Mouse (Mus musculus): ENCODE measurements around the gene Myh11. TPM values are rescaled to one million over a fixed set of nuclear protein-coding genes. Genes with fewer than 3 reads are reported as not detected.

The Myh11 gene
- polyA plus RNA-seq, 1 experiment from 2014 or later = 0.08 TPM

DNA sequence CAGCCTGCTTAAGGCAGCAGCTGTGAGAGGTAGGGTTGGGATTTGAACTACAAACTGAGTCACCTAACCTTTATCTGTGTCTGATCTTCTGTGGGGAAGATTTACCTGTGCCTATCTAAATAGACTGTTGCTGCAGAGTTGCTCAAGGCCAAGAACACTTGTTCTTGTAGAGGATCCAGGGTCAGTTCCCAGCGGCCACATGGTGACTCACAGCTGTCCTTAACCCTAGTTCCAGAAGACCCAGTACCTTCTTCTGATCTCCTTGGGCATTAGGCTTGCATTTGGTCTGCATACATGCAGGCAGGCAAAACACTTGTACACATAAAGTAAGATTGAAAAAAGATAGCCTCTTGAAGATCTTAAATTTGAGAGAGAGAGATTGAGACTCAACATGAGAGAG lies 121.5 kb downstream of the Myh11 start:
- Histone ChIP-seq H3K9ac (ENCODE audit: low read length) (no peak overlapping the region), H3K36me3 (ENCODE audit: control insufficient read depth, insufficient read depth, low read length) (peaks cover 37% of the 10 kb centered on the region), H3K4me1 (ENCODE audit: control insufficient read depth, insufficient read depth, low read length) (peaks cover 5% of the 10 kb centered on the region; the same call in 1 of the 2 replicates), H3K27ac (replicated peaks; ENCODE audit: low read depth, low read length) (no peak overlapping the region), H3K4me3 (ENCODE audit: low read depth, low read length) (no peak overlapping the region), H3K27me3 (ENCODE audit: control insufficient read depth, insufficient read depth, low read length) (no peaks in the 10 kb centered on the region), H3K4me2 (ENCODE audit: low read depth, severe bottlenecking) (no peak overlapping the region), H3K9me3 (ENCODE audit: control insufficient read depth, low read length) (no peaks in the 10 kb centered on the region)
- 94% methylated on average over 1 of the region's 1 CpGs for WGBS
- no peak for ATAC-seq (ENCODE audit: insufficient number of reproducible peaks, low FRiP score, low TSS enrichment, low read depth)
- no peak for DNase-seq (ENCODE audit: low spot score)

GRCm38 (mm10) chr16:14166490-14166889 lies 124.7 kb downstream of the Myh11 start:
- peaks cover 17% of the 10 kb centered on the region for H3K36me3 ChIP-seq (ENCODE audit: control insufficient read depth, insufficient read depth, low read length)
- DNase-seq (ENCODE audit: low spot score) (no peak), ATAC-seq (ENCODE audit: insufficient number of reproducible peaks, low FRiP score, low TSS enrichment, low read depth) (no peak)
- 93% methylated on average over 4 of the region's 4 CpGs for WGBS
- no peaks in the 10 kb centered on the region for H3K9me3 ChIP-seq (ENCODE audit: control insufficient read depth, low read length)
- no peak overlapping the region for H3K4me2 ChIP-seq (ENCODE audit: low read depth, severe bottlenecking)
- no peak overlapping the region for H3K27ac ChIP-seq (replicated peaks; ENCODE audit: low read depth, low read length)
- no peaks in the 10 kb centered on the region for H3K27me3 ChIP-seq (ENCODE audit: control insufficient read depth, insufficient read depth, low read length)
- H3K4me3 ChIP-seq (ENCODE audit: low read depth, low read length) = no peak overlapping the region
- H3K4me1 ChIP-seq (ENCODE audit: control insufficient read depth, insufficient read depth, low read length) = peaks cover 12% of the 10 kb centered on the region
- no peak overlapping the region for H3K9ac ChIP-seq (ENCODE audit: low read length)

- DNase-seq (ENCODE audit: low spot score) (no peak), ATAC-seq (ENCODE audit: insufficient number of reproducible peaks, low FRiP score, low TSS enrichment, low read depth) (no peak)
- peaks cover 12% of the 10 kb centered on the region for H3K4me1 ChIP-seq (ENCODE audit: control insufficient read depth, insufficient read depth, low read length)
- peak overlapping the region; percentile 93 for H3K9ac ChIP-seq (ENCODE audit: low read length)
- WGBS = 4% methylated on average over 10 of the region's 10 CpGs
- H3K9me3 ChIP-seq (ENCODE audit: control insufficient read depth, low read length) = no peaks in the 10 kb centered on the region
- H3K4me2 ChIP-seq (ENCODE audit: low read depth, severe bottlenecking) = peak overlapping the region; percentile 72
- H3K27me3 ChIP-seq (ENCODE audit: control insufficient read depth, insufficient read depth, low read length) = no peaks in the 10 kb centered on the region
- peak overlapping the region; percentile 79 for H3K4me3 ChIP-seq (ENCODE audit: low read depth, low read length)
- H3K36me3 ChIP-seq (ENCODE audit: control insufficient read depth, insufficient read depth, low read length) = no peaks in the 10 kb centered on the region
- peak overlapping the region; percentile 73 for H3K27ac ChIP-seq (replicated peaks; ENCODE audit: low read depth, low read length)
Observed at GRCm38 (mm10) chr16:14163731-14164130, 127.4 kb downstream of the Myh11 start.

DNA sequence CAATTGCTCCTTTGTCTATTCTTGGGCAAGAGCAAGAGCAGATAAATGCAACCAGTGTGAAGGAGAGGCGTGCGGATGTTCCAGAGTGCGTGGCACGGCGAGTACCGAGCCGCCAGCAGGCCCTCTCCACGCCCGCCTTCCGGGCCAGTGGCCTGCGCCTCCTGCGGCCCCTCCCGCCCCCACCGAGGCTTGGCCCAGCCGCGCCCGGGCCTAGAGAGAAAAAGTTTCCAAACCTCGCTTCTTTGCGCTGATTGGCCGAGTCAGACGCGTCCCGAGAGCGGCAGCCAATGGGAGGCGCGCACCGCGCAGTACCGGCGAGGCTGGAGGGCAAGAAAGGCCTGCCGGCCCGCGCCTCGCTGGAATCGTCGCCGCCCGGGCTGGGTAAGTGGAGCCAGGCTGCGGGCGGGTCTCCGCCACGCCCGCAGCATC lies 128.2 kb downstream of the Myh11 start, which contains the start of the genes Nde1 and Marf1:
Gene Nde1, plus strand, starts transcription at position 288 of the 429 bp plus-strand sequence.
Gene Marf1, minus strand, starts transcription at position 364 of the 429 bp plus-strand sequence.
- peak within 1 kb of the TSS; percentile 72 for H3K4me2 ChIP-seq (ENCODE audit: low read depth, severe bottlenecking)
- H3K4me1 ChIP-seq (ENCODE audit: control insufficient read depth, insufficient read depth, low read length) = peaks cover 12% of the 10 kb centered on the region
- H3K9me3 ChIP-seq (ENCODE audit: control insufficient read depth, low read length) = no peaks in the 10 kb centered on the region
- H3K27ac ChIP-seq (replicated peaks; ENCODE audit: low read depth, low read length) = peak within 1 kb of the TSS; percentile 93
- under 1% methylated on average over 42 of the region's 43 CpGs for WGBS
- peak within 1 kb of the TSS; percentile 79 for H3K4me3 ChIP-seq (ENCODE audit: low read depth, low read length)
- peak within 1 kb of the TSS; percentile 93 for H3K9ac ChIP-seq (ENCODE audit: low read length)
- DNase-seq (ENCODE audit: low spot score) (peak; percentile 94), ATAC-seq (ENCODE audit: insufficient number of reproducible peaks, low FRiP score, low TSS enrichment, low read depth) (peak; percentile 92)
- no peaks in the 10 kb centered on the region for H3K36me3 ChIP-seq (ENCODE audit: control insufficient read depth, insufficient read depth, low read length)
- no peaks in the 10 kb centered on the region for H3K27me3 ChIP-seq (ENCODE audit: control insufficient read depth, insufficient read depth, low read length)

DNA sequence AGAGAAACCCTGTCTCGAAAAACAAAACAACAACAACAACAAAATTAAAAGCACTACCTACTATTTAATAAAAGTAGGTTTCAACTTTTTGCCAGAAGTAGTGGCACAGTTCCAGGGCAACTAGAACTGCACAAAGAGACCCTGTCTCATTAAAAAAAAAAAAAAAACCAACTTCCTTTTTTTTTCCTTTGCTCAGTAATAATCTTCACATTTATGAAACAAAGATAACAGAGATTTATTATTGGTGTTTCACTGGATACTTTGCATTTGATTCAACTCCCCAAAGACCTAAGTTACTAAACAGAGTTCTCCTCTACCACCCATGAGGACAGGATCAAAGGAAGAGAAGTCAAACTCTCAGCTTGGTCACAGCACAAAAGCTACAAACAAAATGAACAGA lies 130.2 kb downstream of the Myh11 start:
- Histone ChIP-seq H3K27me3 (ENCODE audit: control insufficient read depth, insufficient read depth, low read length) (no peaks in the 10 kb centered on the region), H3K4me1 (ENCODE audit: control insufficient read depth, insufficient read depth, low read length) (peaks cover 12% of the 10 kb centered on the region), H3K4me3 (ENCODE audit: low read depth, low read length) (no peak overlapping the region), H3K9me3 (ENCODE audit: control insufficient read depth, low read length) (no peaks in the 10 kb centered on the region), H3K36me3 (ENCODE audit: control insufficient read depth, insufficient read depth, low read length) (no peaks in the 10 kb centered on the region), H3K27ac (replicated peaks; ENCODE audit: low read depth, low read length) (no peak overlapping the region), H3K9ac (ENCODE audit: low read length) (no peak overlapping the region), H3K4me2 (ENCODE audit: low read depth, severe bottlenecking) (no peak overlapping the region)
- WGBS = 82% methylated on average over 1 of the region's 1 CpGs
- no peak for ATAC-seq (ENCODE audit: insufficient number of reproducible peaks, low FRiP score, low TSS enrichment, low read depth)
- DNase-seq (ENCODE audit: low spot score) = no peak

GRCm38 (mm10) chr16:14159746-14160131 lies 131.4 kb downstream of the Myh11 start:
- no peaks in the 10 kb centered on the region for H3K27me3 ChIP-seq (ENCODE audit: control insufficient read depth, insufficient read depth, low read length)
- ATAC-seq (ENCODE audit: insufficient number of reproducible peaks, low FRiP score, low TSS enrichment, low read depth) = no peak
- peak overlapping the region; percentile 48 for H3K4me3 ChIP-seq (ENCODE audit: low read depth, low read length)
- H3K36me3 ChIP-seq (ENCODE audit: control insufficient read depth, insufficient read depth, low read length) = no peaks in the 10 kb centered on the region
- peak; percentile 79 for DNase-seq (ENCODE audit: low spot score)
- H3K9ac ChIP-seq (ENCODE audit: low read length) = peak overlapping the region; percentile 70
- peak overlapping the region; percentile 91 for H3K27ac ChIP-seq (replicated peaks; ENCODE audit: low read depth, low read length)
- H3K4me2 ChIP-seq (ENCODE audit: low read depth, severe bottlenecking) = peak overlapping the region; percentile 58
- H3K4me1 ChIP-seq (ENCODE audit: control insufficient read depth, insufficient read depth, low read length) = peaks cover 7% of the 10 kb centered on the region
- under 1% methylated on average over 10 of the region's 10 CpGs for WGBS
- H3K9me3 ChIP-seq (ENCODE audit: control insufficient read depth, low read length) = no peaks in the 10 kb centered on the region

DNA sequence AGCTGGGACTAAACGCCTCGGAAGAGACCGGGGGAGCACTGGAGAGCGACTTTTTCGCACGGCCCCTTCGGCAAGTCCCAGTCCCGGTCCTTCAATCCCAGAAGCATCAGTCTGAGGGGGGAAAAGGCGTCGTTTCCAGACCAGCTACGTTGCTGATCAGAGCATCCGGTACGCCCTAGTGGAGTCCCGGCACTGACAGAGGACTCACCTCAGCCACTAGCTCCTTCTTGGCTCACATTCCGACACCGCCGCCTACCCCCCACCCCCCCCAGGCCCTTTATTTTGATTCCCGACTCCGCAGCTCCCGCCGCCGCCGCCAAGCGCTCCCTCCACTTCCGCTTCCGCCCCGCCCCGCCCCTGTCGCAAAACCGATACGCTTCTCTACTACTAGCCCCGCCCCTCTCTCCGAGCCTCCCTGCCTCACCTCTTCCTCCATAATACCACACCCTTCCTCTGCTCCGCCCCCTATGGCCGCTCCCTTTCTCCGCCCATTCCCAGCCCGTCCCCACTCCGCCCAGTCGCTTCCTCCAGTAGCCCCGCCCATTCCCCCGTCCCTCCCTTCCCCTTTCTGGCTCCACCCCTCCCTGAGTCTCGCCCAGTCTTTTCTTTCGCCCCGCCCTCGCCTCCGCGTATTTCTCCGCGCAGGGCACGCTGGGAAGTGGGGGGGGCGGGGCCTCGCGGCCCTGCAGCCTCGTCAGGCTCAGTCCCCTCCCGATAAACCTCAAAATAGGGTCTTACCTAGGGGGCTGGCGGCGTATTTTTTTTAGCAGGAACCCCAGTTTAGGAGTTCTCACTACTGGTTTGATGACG lies 132.0 kb downstream of the Myh11 start:
- ATAC-seq (ENCODE audit: insufficient number of reproducible peaks, low FRiP score, low TSS enrichment, low read depth) (peak; percentile 95), DNase-seq (ENCODE audit: low spot score) (peak; percentile 99)
- no peaks in the 10 kb centered on the region for H3K9me3 ChIP-seq (ENCODE audit: control insufficient read depth, low read length)
- peak overlapping the region; percentile 58 for H3K4me2 ChIP-seq (ENCODE audit: low read depth, severe bottlenecking)
- H3K27ac ChIP-seq (replicated peaks; ENCODE audit: low read depth, low read length) = peak overlapping the region; percentile 91
- H3K27me3 ChIP-seq (ENCODE audit: control insufficient read depth, insufficient read depth, low read length) = no peaks in the 10 kb centered on the region
- H3K4me3 ChIP-seq (ENCODE audit: low read depth, low read length) = peak overlapping the region; percentile 67
- WGBS = under 1% methylated on average over 53 of the region's 58 CpGs
- H3K4me1 ChIP-seq (ENCODE audit: control insufficient read depth, insufficient read depth, low read length) = peaks cover 3% of the 10 kb centered on the region
- no peaks in the 10 kb centered on the region for H3K36me3 ChIP-seq (ENCODE audit: control insufficient read depth, insufficient read depth, low read length)
- H3K9ac ChIP-seq (ENCODE audit: low read length) = peak overlapping the region; percentile 70

DNA sequence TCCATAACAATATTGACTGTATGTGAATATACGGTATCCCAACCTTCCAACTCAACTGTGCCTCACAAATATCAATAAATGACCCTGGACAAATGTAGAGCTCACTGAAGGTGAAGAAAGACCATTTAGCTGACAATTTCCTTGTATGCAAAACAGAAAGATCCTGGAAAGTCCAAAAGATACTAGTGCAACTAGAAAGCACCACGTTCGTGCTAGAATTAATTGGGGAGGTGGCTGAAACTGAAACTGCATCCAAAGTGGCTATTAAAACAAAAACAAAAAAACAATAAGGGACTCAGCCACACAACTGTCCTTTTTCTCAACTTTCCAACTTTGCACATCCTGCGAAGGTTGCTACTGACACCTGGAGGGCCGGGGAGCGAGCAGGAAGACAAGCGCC lies 132.6 kb downstream of the Myh11 start:
- WGBS = 9% methylated on average over 7 of the region's 7 CpGs
- DNase-seq (ENCODE audit: low spot score) (no peak), ATAC-seq (ENCODE audit: insufficient number of reproducible peaks, low FRiP score, low TSS enrichment, low read depth) (no peak)
- 0 out of 2 replicates have a peak overlapping the region, but pooled peaks have one; percentile 15 for H3K27ac ChIP-seq (replicated peaks; ENCODE audit: low read depth, low read length)
- no peaks in the 10 kb centered on the region for H3K27me3 ChIP-seq (ENCODE audit: control insufficient read depth, insufficient read depth, low read length)
- H3K4me1 ChIP-seq (ENCODE audit: control insufficient read depth, insufficient read depth, low read length) = no peaks in the 10 kb centered on the region
- no peaks in the 10 kb centered on the region for H3K36me3 ChIP-seq (ENCODE audit: control insufficient read depth, insufficient read depth, low read length)
- peak overlapping the region; percentile 67 for H3K4me3 ChIP-seq (ENCODE audit: low read depth, low read length)
- H3K9me3 ChIP-seq (ENCODE audit: control insufficient read depth, low read length) = no peaks in the 10 kb centered on the region
- peak overlapping the region; percentile 69 for H3K9ac ChIP-seq (ENCODE audit: low read length)
- H3K4me2 ChIP-seq (ENCODE audit: low read depth, severe bottlenecking) = peak overlapping the region; percentile 34
